Mouse (Mus musculus): ENCODE results near the gene Myo18b.

GRCm38 (mm10) chr5:112786788-112787187, 109.4 kb downstream of the Myo18b start:
- TF ChIP-seq CTCF (IDR thresholded peaks at IDR 0.05; ENCODE audit: control insufficient read depth, insufficient read depth, insufficient read length) (no peak), MAX (IDR thresholded peaks at IDR 0.05) (no peak), USF1 (IDR thresholded peaks at IDR 0.05; ENCODE audit: low read depth) (no peak), MYOD1 (IDR thresholded peaks at IDR 0.05; ENCODE audit: control insufficient read depth, insufficient read length, low read depth) (no peak), CEBPB (IDR thresholded peaks at IDR 0.05; ENCODE audit: low read depth) (no peak), MYOG (IDR thresholded peaks at IDR 0.05; ENCODE audit: control insufficient read depth, extremely low read depth, insufficient read length) (no peak)
